Mouse (Mus musculus) frontal cortex, adult 2 months (tissue): Measurements from ENCODE around the gene Gm37419. TPM values are rescaled to one million over a fixed set of nuclear protein-coding genes. Genes with fewer than 3 reads are reported as not detected.
A peak's percentile ranks its signal among the peaks of the same experiment; 100 is the strongest.

Source experiments
- DNase-seq, 2 experiments: peaks; one replicate each; pipeline ENCODE4 v3.0.0; 2022; ENCODE audit warnings: low spot score in 1 of 2; ENCODE audit errors: extremely low spot score in 1 of 2
- polyA plus RNA-seq: library from polyadenylated mRNA; depleted of rRNA; stranded (reverse); fragments of >200 nt; gene quantifications from 2 replicates; pipeline ENCODE4 v1.2.3, GENCODE M21; 2012

Gene Gm37419
- polyA plus RNA-seq, 1 experiment = not detected

GRCm38 (mm10) chr16:23978495-23978894, 9.8 kb upstream of the Gm37419 start:
- DNase-seq = no peak

- no peak for DNase-seq
Observed at GRCm38 (mm10) chr16:23979446-23979845, 8.8 kb upstream of the Gm37419 start.

GRCm38 (mm10) chr16:23980201-23980870, 7.9 kb upstream of the Gm37419 start:
- no peak for DNase-seq

- DNase-seq = no peak
Observed at GRCm38 (mm10) chr16:23980991-23981720, 7.1 kb upstream of the Gm37419 start.

- peak; percentile 66 to 91 for DNase-seq
Observed at GRCm38 (mm10) chr16:23981925-23982851, 6.1 kb upstream of the Gm37419 start.

GRCm38 (mm10) chr16:23982891-23983588, 5.2 kb upstream of the Gm37419 start:
- DNase-seq = peak in 1 of 2 experiments; percentile 81

GRCm38 (mm10) chr16:23984183-23984582, 4.1 kb upstream of the Gm37419 start:
- DNase-seq = peak; percentile 70 to 95

- DNase-seq = no peak
Observed at GRCm38 (mm10) chr16:23984760-23985466, 3.4 kb upstream of the Gm37419 start.

GRCm38 (mm10) chr16:23985467-23985861, 2.8 kb upstream of the Gm37419 start:
- no peak for DNase-seq

GRCm38 (mm10) chr16:23986176-23986575, 2.1 kb upstream of the Gm37419 start:
- no peak for DNase-seq

GRCm38 (mm10) chr16:23986871-23987270, 1.4 kb upstream of the Gm37419 start:
- DNase-seq = no peak

- no peak for DNase-seq
Observed at GRCm38 (mm10) chr16:23987341-23988156, 733 bp upstream of the Gm37419 start.

GRCm38 (mm10) chr16:23988157-23988465, 171 bp upstream of the Gm37419 start:
- DNase-seq = no peak

GRCm38 (mm10) chr16:23989209-23990160, 1.2 kb downstream of the Gm37419 start:
- no peak for DNase-seq

- DNase-seq = no peak
Observed at GRCm38 (mm10) chr16:23990161-23990970, 2.1 kb downstream of the Gm37419 start.

- DNase-seq = peak in 1 of 2 experiments; percentile 96
Observed at GRCm38 (mm10) chr16:23991170-23991569, 2.9 kb downstream of the Gm37419 start.
